Mouse (Mus musculus) embryonic facial prominence, embryonic 13.5 days (tissue): Measurements from ENCODE around the gene Col18a1. TPM values are rescaled to one million over a fixed set of nuclear protein-coding genes. Genes with fewer than 3 reads are reported as not detected.

Source experiments
- ATAC-seq: fragments of 200-750 bp; cut with Nextera tagmentation; 2 replicates; pipeline ENCODE4 v1.8.0; 2017; ENCODE audit warnings: low read depth; ENCODE audit not compliant: insufficient number of reproducible peaks, insufficient read depth, low FRiP score, low TSS enrichment
- H3K27ac ChIP-seq: fragments of 300-500 bp; sonication (generic); 2 replicates; pipeline ENCODE4 v1.5.1; 2015; ENCODE audit warnings: moderate library complexity, mild to moderate bottlenecking, inconsistent platforms
- H3K27me3 ChIP-seq: fragments of 300-500 bp; sonication (generic); 2 replicates; pipeline ENCODE4 v1.6.1; 2015; ENCODE audit warnings: mild to moderate bottlenecking, inconsistent platforms
- H3K36me3 ChIP-seq: fragments of 300-500 bp; sonication (generic); 2 replicates; pipeline ENCODE4 v1.6.1; 2015; ENCODE audit warnings: mild to moderate bottlenecking, inconsistent platforms
- H3K4me1 ChIP-seq: fragments of 300-500 bp; sonication (generic); 2 replicates; pipeline ENCODE4 v1.6.1; 2015; ENCODE audit warnings: inconsistent platforms
- H3K4me2 ChIP-seq: fragments of 300-500 bp; sonication (generic); 2 replicates; pipeline ENCODE4 v1.6.1; 2015; ENCODE audit warnings: moderate library complexity, mild to moderate bottlenecking, inconsistent platforms
- H3K4me3 ChIP-seq: fragments of 300-500 bp; sonication (generic); 2 replicates; pipeline ENCODE4 v1.5.1; 2015; ENCODE audit warnings: mild to moderate bottlenecking, inconsistent platforms
- H3K9ac ChIP-seq: fragments of 300-500 bp; sonication (generic); 2 replicates; pipeline ENCODE4 v1.6.1; 2015; ENCODE audit warnings: mild to moderate bottlenecking, inconsistent platforms
- H3K9me3 ChIP-seq: fragments of 300-500 bp; sonication (generic); 2 replicates; pipeline ENCODE4 v1.6.1; 2016; ENCODE audit warnings: inconsistent platforms
- WGBS: fragments of 180-500 bp; shearing (Covaris S2); methylation state at CpG from one replicate; pipeline ENCODE4 v1.1.7; 2015; ENCODE audit warnings: mixed read lengths; 5-methylcytosine and 5-hydroxymethylcytosine counted together
- polyA plus RNA-seq: library from polyadenylated mRNA; unstranded; fragments of >200 nt; fragmentation: Nextera tagmentation; extraction: Ambion mirVana; gene quantifications from 2 replicates; pipeline ENCODE4 v1.2.1, GENCODE M21; 2015

The Col18a1 gene
- polyA plus RNA-seq, 1 experiment from 2014 or later, result 86.3 TPM

DNA sequence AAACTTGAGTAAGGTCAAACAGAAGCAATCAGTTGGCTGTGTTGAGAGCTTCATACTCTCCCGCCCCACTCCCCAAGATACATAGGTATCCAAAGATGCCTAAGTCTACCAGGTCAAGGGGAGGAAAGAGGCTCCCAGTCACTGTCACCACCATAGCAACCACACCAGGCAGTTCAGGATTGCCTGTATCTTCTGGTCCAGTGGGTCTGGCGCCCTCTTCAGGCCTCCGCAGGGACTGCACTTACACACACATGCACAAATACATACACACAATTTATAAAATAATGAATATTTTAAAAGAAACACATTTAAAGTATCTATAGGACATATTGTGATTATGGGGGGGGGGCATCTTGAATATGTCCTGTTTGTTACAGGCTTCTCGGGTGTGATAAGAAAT, 45.8 kb downstream of the Col18a1 start:
- no peaks in the 10 kb centered on the region for H3K36me3 ChIP-seq
- H3K4me3 ChIP-seq, result no peak overlapping the region
- no peak for ATAC-seq
- H3K4me1 ChIP-seq, result peaks cover 26% of the 10 kb centered on the region
- 80% methylated on average over 4 of the region's 4 CpGs for WGBS
- H3K27ac ChIP-seq, result no peak overlapping the region
- H3K27me3 ChIP-seq, result no peaks in the 10 kb centered on the region
- no peak overlapping the region for H3K9ac ChIP-seq
- H3K4me2 ChIP-seq, result no peak overlapping the region
- no peaks in the 10 kb centered on the region; the same call in 1 of the 2 replicates for H3K9me3 ChIP-seq

DNA sequence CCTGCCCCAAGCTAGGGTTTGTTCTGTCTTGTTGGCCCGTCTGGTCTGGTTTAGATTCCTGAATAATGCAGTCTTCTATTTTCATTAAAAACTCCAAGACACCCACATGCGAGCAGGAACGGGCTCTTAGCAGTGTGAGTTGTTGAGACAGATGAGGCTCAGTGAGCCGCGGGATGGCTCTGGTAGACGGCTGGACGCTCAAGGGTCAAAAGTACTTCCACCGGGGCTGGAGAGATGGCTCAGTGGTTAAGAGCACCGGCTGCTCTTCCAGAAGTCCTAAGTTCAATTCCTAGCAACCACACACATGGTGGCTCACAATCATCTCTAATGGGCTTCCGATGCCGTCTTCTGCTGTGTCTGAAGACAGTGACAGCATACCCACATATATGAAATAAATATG, 46.9 kb downstream of the Col18a1 start:
- H3K4me3 ChIP-seq, result no peak overlapping the region
- no peaks in the 10 kb centered on the region for H3K27me3 ChIP-seq
- no peaks in the 10 kb centered on the region; the same call in 1 of the 2 replicates for H3K9me3 ChIP-seq
- no peaks in the 10 kb centered on the region for H3K36me3 ChIP-seq
- no peak for ATAC-seq
- peaks cover 26% of the 10 kb centered on the region for H3K4me1 ChIP-seq
- no peak overlapping the region for H3K9ac ChIP-seq
- no peak overlapping the region for H3K4me2 ChIP-seq
- WGBS, result 77% methylated on average over 11 of the region's 11 CpGs
- peak overlapping the region; percentile 11; the same call in 1 of the 2 replicates for H3K27ac ChIP-seq

DNA sequence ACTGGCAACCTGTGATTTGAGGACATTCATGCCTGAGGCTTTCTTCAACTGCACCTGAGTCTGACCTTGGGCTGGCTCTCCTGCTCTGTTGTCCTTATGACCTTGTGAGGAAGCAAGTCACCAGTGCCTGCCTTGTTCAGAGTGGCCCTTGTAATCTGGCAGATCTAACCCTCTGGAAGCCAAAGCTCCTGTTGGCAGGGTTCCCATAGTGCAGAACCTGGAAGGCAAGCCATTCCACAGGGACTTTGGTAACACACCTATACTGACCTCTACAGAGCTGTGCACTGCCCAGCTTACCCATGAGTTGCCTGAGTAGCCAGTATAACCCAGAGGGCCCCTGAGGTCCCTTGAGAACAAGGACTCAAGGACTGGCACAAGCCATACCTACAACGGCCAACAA, 48.0 kb downstream of the Col18a1 start:
- Histone ChIP-seq H3K27me3 (no peaks in the 10 kb centered on the region), H3K4me1 (peaks cover 30% of the 10 kb centered on the region), H3K36me3 (no peaks in the 10 kb centered on the region), H3K9ac (no peak overlapping the region), H3K4me2 (no peak overlapping the region), H3K4me3 (no peak overlapping the region), H3K9me3 (no peaks in the 10 kb centered on the region; the same call in 1 of the 2 replicates), H3K27ac (no peak overlapping the region)
- no peak for ATAC-seq
- WGBS, result 83% methylated on average over 1 of the region's 1 CpGs

GRCm38 (mm10) chr10:77116537-77117455, 49.6 kb downstream of the Col18a1 start:
- Histone ChIP-seq H3K4me1 (peaks cover 38% of the 10 kb centered on the region), H3K27ac (peak overlapping the region; percentile 8; the same call in 1 of the 2 replicates), H3K36me3 (no peaks in the 10 kb centered on the region), H3K4me2 (no peak overlapping the region), H3K27me3 (no peaks in the 10 kb centered on the region), H3K9me3 (no peaks in the 10 kb centered on the region; the same call in 1 of the 2 replicates), H3K4me3 (no peak overlapping the region), H3K9ac (no peak overlapping the region)
- WGBS, result 27% methylated on average over 4 of the region's 4 CpGs
- no peak for ATAC-seq

GRCm38 (mm10) chr10:77113489-77114240, 52.7 kb downstream of the Col18a1 start:
- H3K4me3 ChIP-seq, result no peak overlapping the region
- 52% methylated on average over 19 of the region's 19 CpGs for WGBS
- H3K9me3 ChIP-seq, result no peaks in the 10 kb centered on the region
- H3K4me1 ChIP-seq, result peaks cover 47% of the 10 kb centered on the region
- H3K4me2 ChIP-seq, result peak overlapping the region; percentile 11; the same call in 1 of the 2 replicates
- H3K9ac ChIP-seq, result no peak overlapping the region
- H3K27ac ChIP-seq, result no peak overlapping the region
- H3K27me3 ChIP-seq, result no peaks in the 10 kb centered on the region
- ATAC-seq, result no peak
- H3K36me3 ChIP-seq, result no peaks in the 10 kb centered on the region

DNA sequence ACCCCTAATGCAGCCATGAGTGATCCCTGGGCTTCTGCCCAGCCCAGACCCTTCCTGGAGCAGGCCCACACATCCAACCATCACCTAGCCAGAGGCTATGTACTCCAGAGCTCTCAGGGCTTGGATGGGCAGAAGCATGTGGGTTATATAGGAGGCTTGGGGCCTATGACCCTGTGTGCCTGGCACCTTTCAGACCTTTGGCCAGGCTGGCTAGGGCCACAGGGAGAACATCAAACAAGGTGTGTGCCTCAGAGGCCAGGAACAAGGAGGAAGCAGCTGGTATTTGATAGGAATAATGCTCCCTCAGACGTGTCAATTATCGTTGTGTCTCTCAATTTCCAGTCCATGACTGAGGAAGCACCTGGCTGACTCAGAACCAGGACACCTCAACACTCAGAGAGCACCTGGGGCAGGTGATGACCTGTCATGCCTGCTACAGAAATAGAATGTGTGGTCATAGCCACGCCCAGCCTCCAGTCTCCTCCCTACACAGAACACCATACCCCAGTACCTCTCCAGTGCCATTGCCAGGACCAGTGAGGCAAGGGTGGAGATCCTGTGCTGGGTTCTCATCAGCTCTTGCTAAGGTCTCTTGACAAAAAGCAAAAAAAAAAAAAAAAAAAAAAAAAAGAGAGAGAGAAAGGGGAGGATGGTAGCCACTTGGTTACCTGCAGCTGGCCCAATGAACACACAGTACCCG, 54.6 kb downstream of the Col18a1 start:
- no peak overlapping the region for H3K27ac ChIP-seq

GRCm38 (mm10) chr10:77110843-77111242, 55.5 kb downstream of the Col18a1 start:
- H3K4me3 ChIP-seq, result no peak overlapping the region
- no peak overlapping the region for H3K4me2 ChIP-seq
- no peaks in the 10 kb centered on the region for H3K27me3 ChIP-seq
- no peaks in the 10 kb centered on the region for H3K36me3 ChIP-seq
- ATAC-seq, result no peak
- no peaks in the 10 kb centered on the region for H3K9me3 ChIP-seq
- H3K9ac ChIP-seq, result no peak overlapping the region
- 68% methylated on average over 7 of the region's 7 CpGs for WGBS
- no peak overlapping the region for H3K27ac ChIP-seq
- peaks cover 29% of the 10 kb centered on the region for H3K4me1 ChIP-seq

More for the DNA sequence above, 54.6 kb downstream of the Col18a1 start:
- Histone ChIP-seq H3K4me1 (peaks cover 35% of the 10 kb centered on the region), H3K9ac (no peak overlapping the region), H3K9me3 (no peaks in the 10 kb centered on the region), H3K4me2 (no peak overlapping the region), H3K4me3 (no peak overlapping the region), H3K36me3 (no peaks in the 10 kb centered on the region), H3K27me3 (no peaks in the 10 kb centered on the region)
- WGBS, result 67% methylated on average over 4 of the region's 4 CpGs
- ATAC-seq, result no peak

- no peaks in the 10 kb centered on the region for H3K9me3 ChIP-seq
- no peak overlapping the region for H3K4me2 ChIP-seq
- H3K36me3 ChIP-seq, result no peaks in the 10 kb centered on the region
- ATAC-seq, result no peak
- H3K9ac ChIP-seq, result no peak overlapping the region
- H3K27ac ChIP-seq, result no peak overlapping the region
- H3K4me3 ChIP-seq, result no peak overlapping the region
- peaks cover 29% of the 10 kb centered on the region for H3K4me1 ChIP-seq
- WGBS, result 92% methylated on average over 9 of the region's 9 CpGs
- no peaks in the 10 kb centered on the region for H3K27me3 ChIP-seq
Measured at GRCm38 (mm10) chr10:77110010-77110409, 56.3 kb downstream of the Col18a1 start.

- Histone ChIP-seq H3K4me2 (no peak overlapping the region), H3K36me3 (no peaks in the 10 kb centered on the region), H3K9ac (no peak overlapping the region), H3K4me1 (peaks cover 14% of the 10 kb centered on the region), H3K27ac (no peak overlapping the region), H3K27me3 (no peaks in the 10 kb centered on the region), H3K9me3 (no peaks in the 10 kb centered on the region), H3K4me3 (no peak overlapping the region)
- WGBS, result 64% methylated on average over 4 of the region's 4 CpGs
- ATAC-seq, result no peak
Measured at GRCm38 (mm10) chr10:77108106-77108505, 58.2 kb downstream of the Col18a1 start.

DNA sequence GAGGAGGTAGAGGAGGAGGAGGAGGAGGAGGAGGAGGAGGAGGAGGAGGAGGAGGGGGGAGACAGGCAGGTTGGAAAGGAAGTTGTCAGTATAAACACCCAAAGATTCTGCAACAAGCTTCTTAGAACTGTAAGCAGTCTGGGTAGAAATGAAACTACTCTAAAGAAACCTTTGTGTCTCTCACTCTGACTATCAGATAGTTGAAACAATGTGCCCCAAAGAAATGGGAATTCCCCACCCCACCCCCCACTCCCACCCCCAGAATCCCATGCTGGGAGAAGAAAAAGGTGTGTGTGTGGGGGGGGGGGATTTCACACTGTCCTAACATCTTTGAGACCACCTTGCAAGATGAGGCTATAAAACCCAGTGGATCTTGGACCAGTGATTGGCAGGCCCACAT, 62.0 kb downstream of the Col18a1 start:
- H3K27ac ChIP-seq, result no peak overlapping the region
- no peaks in the 10 kb centered on the region for H3K4me1 ChIP-seq
- no peak for ATAC-seq
- H3K9me3 ChIP-seq, result no peaks in the 10 kb centered on the region
- no peak overlapping the region for H3K9ac ChIP-seq
- no peak overlapping the region for H3K4me3 ChIP-seq
- no peaks in the 10 kb centered on the region for H3K27me3 ChIP-seq
- no peaks in the 10 kb centered on the region for H3K36me3 ChIP-seq
- H3K4me2 ChIP-seq, result no peak overlapping the region

DNA sequence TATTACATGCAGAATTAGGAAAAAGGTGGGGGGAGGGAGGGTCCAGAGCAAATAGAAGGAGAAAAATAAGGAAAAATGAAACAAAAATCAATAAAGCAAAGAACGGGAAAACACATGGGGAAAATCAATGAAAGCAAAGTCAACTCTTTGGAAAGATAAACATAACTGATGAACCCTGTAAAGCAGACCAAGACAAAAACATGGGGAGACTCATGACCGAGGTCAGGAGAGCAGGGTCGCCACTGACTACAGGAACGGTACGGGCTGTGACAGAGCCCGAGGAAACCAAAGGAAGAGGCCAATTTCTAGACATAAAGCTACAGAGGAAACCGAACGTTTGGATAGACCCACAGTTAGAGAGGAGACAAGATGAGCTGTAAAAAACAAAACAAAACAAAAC, 62.7 kb downstream of the Col18a1 start:
- Histone ChIP-seq H3K4me1 (no peaks in the 10 kb centered on the region), H3K4me2 (no peak overlapping the region), H3K27me3 (no peaks in the 10 kb centered on the region), H3K36me3 (no peaks in the 10 kb centered on the region), H3K9me3 (no peaks in the 10 kb centered on the region), H3K4me3 (no peak overlapping the region), H3K9ac (no peak overlapping the region), H3K27ac (no peak overlapping the region)
- ATAC-seq, result no peak
- 58% methylated on average over 8 of the region's 8 CpGs for WGBS
